Mouse (Mus musculus) c-Kit-positive CD71-negative TER-119-negative erythroid progenitor cells, embryonic 14.5 days (primary cell): ENCODE data around the gene Cngb1.

ENCODE experiments used
- DNase-seq: peaks from one replicate; pipeline ENCODE4 v3.0.0-alpha.2; 2013; ENCODE audit warnings: low read depth

Gene Cngb1

DNA sequence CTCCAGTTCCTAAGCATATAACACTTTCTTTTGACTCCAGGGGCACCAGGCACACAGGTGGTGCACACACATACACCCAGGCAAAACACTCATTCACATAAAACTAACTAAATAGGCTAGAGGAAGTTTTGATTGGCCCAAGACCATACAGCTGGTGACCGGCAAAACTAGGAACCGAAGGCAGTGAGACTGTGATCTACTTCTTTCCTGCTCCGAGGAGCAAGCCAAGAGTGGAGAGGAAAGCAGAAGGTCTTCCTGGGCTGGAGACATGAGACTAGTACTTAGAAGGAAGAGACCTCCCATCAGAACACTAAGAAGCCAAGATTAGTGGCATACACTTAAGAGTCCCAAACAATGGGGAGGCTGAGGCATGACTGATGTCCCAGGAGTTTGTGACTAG, 16.8 kb upstream of the Cngb1 start:
- no peak for DNase-seq

GRCm38 (mm10) chr8:95320224-95321139, 14.1 kb upstream of the Cngb1 start:
- peak; percentile 35 for DNase-seq

DNA sequence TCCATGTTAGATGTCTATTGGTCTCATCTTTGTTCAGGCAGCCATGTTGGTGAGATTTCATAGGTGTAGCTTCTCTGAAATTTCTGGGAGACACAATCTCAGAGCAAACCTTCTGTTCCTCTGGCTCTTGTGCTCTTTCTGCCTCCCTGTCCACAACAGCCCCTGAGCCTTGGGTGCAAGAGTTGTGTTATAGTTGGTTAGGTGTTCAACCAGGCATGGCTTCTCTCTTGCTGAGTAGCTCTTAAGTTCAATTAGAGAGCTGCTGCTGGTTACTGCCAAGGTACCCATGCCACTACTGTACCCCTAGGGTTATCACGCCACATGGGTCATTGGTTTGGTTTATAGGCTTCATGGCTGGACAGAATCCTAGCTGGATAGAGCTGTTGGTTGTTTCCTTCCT, 9.0 kb upstream of the Cngb1 start:
- DNase-seq = no peak

GRCm38 (mm10) chr8:95314707-95315106, 8.3 kb upstream of the Cngb1 start:
- DNase-seq = no peak

GRCm38 (mm10) chr8:95313857-95314256, 7.5 kb upstream of the Cngb1 start:
- no peak for DNase-seq

- DNase-seq = no peak
These were observed 6.5 kb upstream of the Cngb1 start for GRCm38 (mm10) chr8:95312836-95313235.

DNA sequence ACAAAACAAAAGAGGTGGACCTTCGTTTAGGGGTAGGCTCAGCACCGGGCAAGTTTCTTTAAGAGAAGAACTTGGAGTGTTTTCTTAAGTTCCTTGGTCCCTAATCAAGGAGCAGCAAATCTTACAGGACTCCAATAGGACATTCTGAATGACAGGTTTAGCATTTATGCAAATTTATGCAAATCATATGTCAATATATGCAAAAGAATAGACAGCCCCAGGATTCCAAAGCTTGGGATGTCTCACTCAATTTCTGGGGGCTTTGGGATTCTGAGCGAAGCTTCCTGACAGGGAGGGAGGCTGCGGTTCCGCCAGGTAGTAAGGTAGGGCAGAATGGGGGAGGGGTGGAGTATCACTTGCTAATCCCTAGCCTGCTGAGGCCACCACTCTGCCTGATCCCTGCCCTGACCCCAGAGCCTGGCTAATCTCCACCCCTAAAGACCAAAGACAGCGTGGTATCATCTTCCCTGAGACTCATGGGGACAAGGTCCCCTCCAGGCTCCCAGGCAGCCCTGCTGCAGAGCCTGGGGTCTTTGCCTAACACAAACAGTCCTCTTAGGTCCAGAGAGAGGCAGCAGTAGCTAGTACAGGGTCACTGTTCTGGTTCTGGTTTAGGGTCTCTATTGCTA, 4.1 kb upstream of the Cngb1 start, which contains the start of gene Tepp:
TSS of gene Tepp (plus strand) at position 225 of the 629 bp plus-strand sequence.
- no peak for DNase-seq

- DNase-seq = no peak
These were observed 859 bp downstream of the Cngb1 start for GRCm38 (mm10) chr8:95305526-95305925.

DNA sequence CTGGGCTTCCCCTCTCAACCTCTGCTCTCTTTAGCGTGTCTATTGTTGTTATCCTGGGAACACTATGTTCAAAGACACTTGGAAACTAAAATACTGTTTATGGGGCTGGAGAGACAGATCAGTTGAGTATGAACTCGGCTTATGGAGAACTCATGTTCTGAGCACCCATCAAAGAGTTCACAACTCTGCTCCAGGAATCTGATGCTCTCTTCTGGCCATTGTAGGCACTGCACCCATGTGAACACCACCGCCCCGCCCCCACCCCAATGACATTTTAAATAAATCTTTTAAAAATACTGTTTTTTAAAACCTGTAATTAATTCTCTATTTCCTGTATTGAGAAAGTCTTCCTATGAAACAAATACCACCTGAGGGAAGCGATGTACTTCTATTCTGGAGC, 4.0 kb downstream of the Cngb1 start:
- DNase-seq = peak; percentile 29

- no peak for DNase-seq
These were observed 12.5 kb downstream of the Cngb1 start for GRCm38 (mm10) chr8:95293891-95294290.

- no peak for DNase-seq
These were observed 13.2 kb downstream of the Cngb1 start for GRCm38 (mm10) chr8:95293172-95293571.

DNA sequence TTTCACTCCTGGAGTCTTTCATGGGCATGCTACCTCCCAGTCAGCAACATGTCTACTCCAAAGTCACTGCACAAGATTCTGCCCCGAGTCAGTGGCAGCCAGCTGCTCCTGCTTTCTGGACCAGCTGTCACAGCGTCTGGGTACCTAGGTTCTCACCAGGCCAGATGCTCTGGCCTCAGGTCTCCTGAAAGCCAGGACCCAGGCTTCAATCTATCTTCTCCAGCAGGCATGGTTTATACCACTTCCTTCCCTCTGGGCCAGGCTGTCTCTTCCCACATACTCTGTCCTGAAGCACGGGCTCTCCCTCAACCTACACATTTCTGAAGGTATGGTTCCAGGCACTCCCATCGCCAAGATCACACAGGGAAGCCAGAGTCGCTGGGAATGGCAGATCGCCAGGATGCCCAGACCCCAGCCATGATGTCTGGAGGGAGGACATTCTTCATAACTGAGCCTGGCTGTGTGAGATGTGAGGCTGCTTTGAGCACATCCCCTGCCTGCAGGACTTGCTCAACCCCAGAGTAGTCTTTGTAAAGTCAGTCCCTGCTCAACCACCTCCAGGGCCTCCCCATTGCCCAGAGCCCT, 17.2 kb downstream of the Cngb1 start:
- DNase-seq = no peak

DNA sequence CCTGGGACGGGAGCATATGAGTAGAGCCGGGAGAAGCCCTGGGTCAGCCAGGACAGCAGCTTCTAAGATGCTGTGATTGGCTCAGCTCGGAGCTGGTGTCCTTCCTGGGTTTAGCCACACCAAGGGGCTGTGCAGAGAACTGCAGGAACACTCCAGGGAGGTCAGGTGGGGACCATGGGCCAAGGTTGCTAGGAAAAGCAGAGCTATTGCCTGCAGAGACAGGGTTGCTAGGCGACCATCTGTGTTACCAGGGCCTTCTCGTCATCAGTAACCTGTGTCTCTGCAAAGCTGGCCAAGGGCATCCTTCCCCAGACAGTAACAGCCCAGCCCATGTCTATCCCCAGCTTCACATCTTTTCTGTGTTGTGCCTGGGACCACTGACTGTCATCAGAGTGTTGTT, 24.9 kb downstream of the Cngb1 start:
- DNase-seq = no peak

DNA sequence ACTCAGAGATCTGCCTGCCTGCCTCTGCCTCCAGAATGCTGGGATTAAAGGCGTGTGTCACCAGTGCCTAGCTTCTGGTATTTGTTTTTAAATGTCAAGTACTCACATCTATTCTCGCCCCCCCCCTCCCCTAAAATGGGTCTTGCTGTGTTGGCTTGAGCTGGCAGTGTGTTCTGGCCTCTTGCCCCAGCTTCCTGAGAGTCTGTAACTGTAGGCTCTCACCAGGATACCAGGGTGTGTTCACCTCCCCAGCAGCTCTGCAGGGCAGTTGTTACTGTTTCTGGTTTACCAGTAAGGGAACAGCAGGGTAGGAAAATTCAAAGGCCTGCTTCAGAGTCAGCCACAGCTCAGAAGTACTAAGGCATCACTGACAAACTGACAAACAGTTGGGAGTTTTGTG, 33.5 kb downstream of the Cngb1 start:
- no peak for DNase-seq

DNA sequence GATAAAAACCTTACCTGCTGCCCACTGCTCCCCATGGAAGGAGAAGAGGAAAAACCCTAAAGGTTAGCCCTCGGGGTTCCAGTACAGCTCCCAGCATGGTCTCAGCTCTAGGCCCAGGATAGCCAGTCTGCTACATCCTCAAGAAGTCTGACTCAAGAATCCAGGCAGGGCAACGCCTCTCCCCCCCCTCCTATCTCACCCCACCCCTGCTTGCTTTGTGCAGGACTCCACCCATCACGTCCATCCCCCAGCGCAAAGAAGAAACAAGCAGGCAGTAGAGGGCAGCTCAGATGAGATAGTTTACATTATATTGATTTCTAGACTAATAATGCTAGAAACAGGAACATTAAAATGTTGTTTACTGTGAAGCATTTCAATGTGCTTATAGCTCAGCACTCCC, 34.5 kb downstream of the Cngb1 start:
- DNase-seq = no peak

- DNase-seq = no peak
These were observed 35.9 kb downstream of the Cngb1 start for GRCm38 (mm10) chr8:95270501-95270900.

DNA sequence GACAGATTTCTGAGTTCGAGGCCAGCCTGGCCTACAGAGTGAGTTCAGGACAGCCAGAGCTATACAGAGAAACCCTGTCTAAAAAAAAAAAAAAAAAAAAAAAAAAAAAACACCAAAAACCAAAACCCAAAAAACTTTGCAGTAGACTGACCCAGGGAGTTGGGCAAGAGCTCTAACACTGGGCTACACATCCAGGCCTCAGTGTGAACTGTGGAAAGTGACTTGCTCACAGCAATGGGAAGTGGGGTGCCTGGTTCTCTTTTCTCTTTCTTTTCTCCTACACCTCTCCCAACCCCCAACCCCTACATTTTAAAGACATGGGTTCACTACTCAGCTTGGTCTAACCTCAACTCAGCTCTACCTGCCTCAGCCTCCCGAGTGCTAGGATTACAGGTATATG, 44.2 kb downstream of the Cngb1 start:
- DNase-seq = no peak

DNA sequence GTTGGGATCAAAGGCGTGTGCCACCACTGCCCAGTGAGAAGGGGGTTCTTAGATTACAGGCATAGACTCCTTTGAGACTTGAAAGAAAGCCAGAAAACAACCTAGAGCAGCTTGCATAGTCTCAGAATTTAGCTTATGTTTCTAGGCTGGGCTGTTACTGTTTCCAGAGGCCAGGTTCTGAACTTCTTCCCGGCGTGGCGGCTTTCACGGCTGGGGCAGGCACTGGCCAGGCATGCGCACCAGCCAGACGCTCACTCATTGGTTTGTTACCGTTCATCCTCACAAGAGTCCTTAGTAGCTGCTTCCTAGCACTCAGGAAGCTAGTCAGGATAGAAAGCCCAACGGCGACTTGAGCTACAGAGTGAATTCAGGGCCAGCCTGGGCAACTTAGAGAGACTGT, 50.8 kb downstream of the Cngb1 start:
- DNase-seq = no peak

- DNase-seq = peak; percentile 97
These were observed 51.6 kb downstream of the Cngb1 start for GRCm38 (mm10) chr8:95254564-95255434.

- DNase-seq = no peak
These were observed 54.3 kb downstream of the Cngb1 start for GRCm38 (mm10) chr8:95252056-95252455.

GRCm38 (mm10) chr8:95249847-95250246, 56.5 kb downstream of the Cngb1 start:
- DNase-seq = no peak

GRCm38 (mm10) chr8:95247277-95247676, 59.1 kb downstream of the Cngb1 start:
- no peak for DNase-seq
